Mouse (Mus musculus) testis, adult 2 months (tissue): ENCODE data around the gene Ahnak.

ENCODE experiments used
- CTCF ChIP-seq: fragments of 200-500 bp; IDR thresholded peaks from 2 replicates; pipeline ENCODE4 v1.5.1; 2012; ENCODE audit warnings: low read depth, mild to moderate bottlenecking, inconsistent platforms, low read length, moderate library complexity; ENCODE audit not compliant: control insufficient read depth, insufficient read depth, insufficient replicate concordance
- POLR2A ChIP-seq: fragments of 200-500 bp; IDR thresholded peaks from 2 replicates; pipeline ENCODE4 v1.6.1; 2012; ENCODE audit warnings: low read depth, mild to moderate bottlenecking, inconsistent platforms, low read length, moderate library complexity; ENCODE audit not compliant: control insufficient read depth

DNA sequence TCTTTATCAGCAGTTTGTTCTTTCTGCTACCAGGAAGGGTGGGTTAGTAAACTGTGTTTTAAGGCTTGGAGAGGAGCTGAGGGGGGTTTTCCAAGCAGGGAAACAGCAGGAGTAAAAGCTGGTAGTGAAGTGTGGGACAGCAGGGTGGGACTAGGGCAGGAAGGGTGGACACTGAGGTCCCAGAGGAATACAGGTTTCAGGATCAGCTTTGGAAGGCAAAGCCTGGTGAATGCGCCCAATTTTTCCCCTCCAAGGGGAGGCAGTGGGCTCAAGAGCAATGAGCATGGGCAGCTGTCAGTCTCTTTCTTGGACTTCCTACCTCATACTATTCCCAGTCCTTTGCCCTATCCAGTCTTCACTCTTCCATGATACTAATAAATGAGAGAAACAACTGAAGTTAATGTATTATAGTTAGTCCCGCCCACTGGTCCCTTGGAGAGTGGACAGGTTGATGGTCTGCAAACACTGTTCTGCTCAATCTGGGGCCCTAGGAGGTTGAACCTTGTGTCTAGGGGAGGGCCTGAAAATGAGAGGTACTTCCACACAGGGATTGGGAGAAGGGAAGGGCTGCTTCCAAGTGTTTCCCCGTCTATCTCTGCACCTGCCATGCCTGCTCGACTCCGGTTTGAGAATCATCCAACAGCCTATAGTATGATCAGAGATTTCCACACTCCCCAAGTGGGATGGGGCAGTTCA, 36.6 kb downstream of the Ahnak start:
- no peak for TF ChIP-seq POLR2A
- no peak for TF ChIP-seq CTCF
